Mouse (Mus musculus): ENCODE data around the gene Relt.

Gene Relt

DNA sequence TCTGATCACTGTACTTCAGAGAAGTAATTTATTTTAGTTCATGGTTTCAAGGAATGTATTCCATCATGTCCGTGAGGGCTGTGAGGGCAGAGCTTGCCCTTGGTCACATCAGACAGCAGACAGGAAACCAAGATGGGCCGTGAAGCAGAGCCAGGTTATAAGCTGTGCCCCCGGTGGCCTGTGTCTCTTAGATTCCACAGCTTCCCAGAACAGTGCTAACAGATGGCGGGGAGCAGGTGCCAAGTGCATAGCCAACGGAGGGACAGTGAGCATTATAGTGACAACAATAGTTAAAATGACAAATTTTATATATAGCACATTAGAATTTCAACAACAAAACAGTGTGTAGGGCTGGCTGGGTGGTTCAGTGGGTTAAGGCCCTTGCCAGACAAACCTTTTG lies 51.3 kb downstream of the Relt start:
- DNase-seq (ENCODE audit: extremely low read depth, low read depth, low spot score) = no peak

DNA sequence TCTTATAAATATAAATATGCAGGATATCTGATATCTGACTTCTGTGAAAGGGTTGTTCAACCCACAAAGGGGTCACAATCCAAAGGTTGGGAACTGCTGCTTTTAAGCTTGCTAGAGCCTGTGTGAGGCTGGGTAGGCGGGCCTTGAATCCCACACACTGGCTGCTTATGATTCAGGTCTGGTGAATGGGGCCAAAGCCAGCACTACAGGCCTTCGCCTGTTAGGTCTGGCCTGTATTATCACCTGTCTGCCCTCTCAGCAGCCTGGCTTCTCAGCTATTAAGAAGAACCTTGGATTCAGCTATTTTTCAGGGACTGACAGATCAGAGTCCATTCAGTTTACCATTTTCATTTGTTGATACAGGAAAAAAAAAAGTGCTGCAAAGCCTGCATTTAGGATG lies 57.9 kb downstream of the Relt start:
- DNase-seq (ENCODE audit: extremely low read depth, low read depth, low spot score) = no peak

DNA sequence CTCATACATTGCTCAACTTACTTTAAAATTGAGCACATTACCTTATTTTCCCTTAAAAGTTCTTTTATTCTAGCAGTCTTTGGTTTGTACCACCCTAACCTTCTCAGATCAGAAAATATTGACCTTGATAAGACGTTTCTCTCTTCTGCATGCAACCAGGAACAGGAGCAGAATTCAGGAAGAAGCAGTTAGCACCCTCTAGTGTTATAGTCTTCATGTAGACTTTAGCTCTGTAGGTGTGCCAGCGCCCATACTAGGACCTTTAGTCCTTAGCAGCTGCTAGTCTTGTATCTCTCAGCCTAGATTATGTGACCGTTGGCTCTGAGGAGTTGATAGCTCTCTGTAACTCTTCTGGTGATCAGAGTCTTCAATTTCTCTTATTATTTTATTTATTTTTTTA lies 64.4 kb downstream of the Relt start:
- no peak for DNase-seq (ENCODE audit: extremely low read depth, low read depth, low spot score)

Data from fat pad, adult 2 months (tissue).